Mouse (Mus musculus): ENCODE results near the gene Wipi1.

Wipi1 gene

GRCm38 (mm10) chr11:109584843-109585713 is 26.7 kb downstream of the Wipi1 start:
- in situ Hi-C loops (cut with MseI, MboI), result loop anchor here (5.0 to 25.0 kb wide), 4 partner anchors 138 to 343 kb away; no protein-coding TSS in a partner anchor

DNA sequence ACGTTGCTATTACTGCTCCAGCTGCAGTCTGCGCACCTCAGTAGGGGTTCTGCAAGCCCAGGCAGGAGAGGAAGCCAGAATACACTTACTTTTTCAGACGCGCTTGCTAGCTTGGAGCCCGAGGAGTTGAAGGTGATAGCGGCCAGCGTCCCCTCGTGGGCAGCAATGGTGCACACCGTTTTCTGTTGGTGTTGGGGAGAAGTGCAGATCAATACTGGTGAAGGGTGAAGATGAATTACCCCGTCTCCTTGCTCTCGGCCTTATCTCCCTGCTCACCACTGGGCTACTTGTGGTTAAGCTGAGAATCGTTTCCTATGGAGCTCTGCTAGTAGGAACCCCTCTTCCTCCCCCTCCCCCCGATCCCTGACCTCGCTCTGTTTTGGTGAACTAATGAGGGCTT is 27.8 kb downstream of the Wipi1 start:
- in situ Hi-C loops (cut with MseI, MboI), result loop anchor here (5.0 to 25.0 kb wide), 3 partner anchors 137 to 272 kb away; no protein-coding TSS in a partner anchor

DNA sequence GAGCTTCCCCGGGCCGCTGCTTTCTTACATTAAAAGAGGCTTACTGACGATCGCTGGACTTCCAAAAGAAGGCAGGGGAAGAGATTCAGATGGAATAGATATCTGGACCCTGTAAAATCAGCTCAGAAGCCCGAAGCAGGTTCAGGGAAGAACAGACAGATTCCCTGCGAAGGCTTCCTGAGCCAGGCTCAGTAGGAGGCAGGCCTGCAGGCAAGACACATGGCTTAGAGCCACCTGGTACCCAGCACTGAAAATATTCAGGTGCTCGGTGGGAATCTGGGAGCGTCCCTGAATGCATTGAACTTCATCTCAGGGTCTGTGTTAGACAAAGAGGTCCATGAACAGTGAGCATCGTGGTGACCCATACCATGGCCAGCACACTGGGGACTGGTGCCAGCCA is 31.8 kb downstream of the Wipi1 start:
- in situ Hi-C loops (cut with MseI, MboI), result loop anchor here (5.0 to 25.0 kb wide), 3 partner anchors 133 to 268 kb away; no protein-coding TSS in a partner anchor

DNA sequence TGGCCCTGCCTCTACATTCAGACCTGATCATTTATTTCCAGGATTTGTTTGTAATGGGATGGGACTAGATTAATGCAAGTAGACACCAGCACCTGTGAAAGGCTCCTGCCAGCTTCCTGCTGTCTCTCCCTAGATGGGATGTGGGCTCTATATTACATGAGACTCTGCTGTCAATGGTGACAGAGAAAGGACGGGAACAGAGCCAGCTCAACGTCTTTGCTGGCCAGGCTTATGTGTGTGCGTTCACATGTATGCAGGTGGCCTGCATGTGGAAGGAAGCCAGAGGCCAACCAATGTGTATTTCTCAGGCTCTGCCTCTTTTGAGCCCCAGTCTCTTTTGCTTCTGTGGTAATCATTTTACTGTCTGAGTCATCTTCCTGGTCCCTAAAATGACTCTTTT is 33.2 kb downstream of the Wipi1 start:
- in situ Hi-C loops (cut with MseI, MboI), result loop anchor here (25.0 kb wide), 1 partner anchor 266 kb away; no protein-coding TSS in a partner anchor

GRCm38 (mm10) chr11:109575832-109576231 is 35.9 kb downstream of the Wipi1 start:
- in situ Hi-C loops (cut with MseI, MboI), result loop anchor here (25.0 kb wide), 1 partner anchor 264 kb away; no protein-coding TSS in a partner anchor

DNA sequence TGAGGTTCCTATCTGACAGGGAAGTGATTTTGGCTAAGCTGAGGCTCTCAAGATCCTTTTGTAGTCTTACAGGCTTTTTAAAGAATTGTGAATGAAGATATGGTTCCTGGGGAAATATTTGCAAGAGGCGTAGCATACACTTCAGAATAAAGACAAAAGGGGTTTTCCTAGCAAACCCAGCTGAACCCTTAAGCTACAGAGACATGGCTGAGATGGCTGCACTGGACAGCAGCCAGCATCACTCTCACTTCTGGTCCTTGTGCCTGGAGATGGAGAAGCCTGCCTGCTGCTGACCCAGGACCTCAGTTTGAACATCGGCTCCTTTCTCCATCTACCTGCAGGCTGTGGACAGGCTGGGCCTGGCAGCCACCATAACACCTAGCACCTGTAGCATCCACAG is 37.2 kb downstream of the Wipi1 start:
- in situ Hi-C loops (cut with MseI, MboI), result loop anchor here (25.0 kb wide), 1 partner anchor 262 kb away; no protein-coding TSS in a partner anchor

- in situ Hi-C loops (cut with MseI, MboI), result no loop called here
Measured at GRCm38 (mm10) chr11:109572051-109572450, 39.7 kb downstream of the Wipi1 start.

GRCm38 (mm10) chr11:109569809-109570208 is 42.0 kb downstream of the Wipi1 start:
- in situ Hi-C loops (cut with MseI, MboI), result no loop called here

DNA sequence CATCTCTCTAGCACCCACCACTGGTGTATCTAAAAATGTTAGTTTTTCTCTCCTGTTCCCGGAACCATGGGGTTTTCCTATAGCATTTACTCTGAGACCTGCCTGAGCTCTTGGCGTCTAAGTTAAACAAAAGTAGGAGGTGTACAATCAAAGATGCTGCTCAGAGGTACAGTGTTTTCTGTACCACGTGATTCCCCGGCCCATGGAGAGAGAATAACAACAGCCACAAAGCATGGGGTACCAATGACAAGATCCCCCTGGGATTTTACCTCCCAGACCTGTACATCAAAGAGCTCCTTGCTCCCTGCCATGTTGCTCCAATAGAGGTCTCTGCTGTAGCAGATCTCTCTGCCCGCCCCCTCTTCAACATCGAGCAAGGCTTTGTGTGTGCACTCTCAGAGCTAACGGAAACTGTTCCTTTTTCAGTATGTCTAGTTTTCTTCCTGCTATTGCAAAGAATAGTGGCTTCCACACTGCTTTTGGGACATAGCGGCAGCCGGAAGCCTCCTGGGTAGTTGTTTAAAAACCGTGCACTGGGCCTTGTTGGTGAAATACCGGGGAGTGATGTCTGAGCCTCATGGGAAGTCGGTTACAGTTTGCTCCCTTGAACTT is 42.7 kb downstream of the Wipi1 start:
- in situ Hi-C loops (cut with MseI, MboI), result no loop called here

DNA sequence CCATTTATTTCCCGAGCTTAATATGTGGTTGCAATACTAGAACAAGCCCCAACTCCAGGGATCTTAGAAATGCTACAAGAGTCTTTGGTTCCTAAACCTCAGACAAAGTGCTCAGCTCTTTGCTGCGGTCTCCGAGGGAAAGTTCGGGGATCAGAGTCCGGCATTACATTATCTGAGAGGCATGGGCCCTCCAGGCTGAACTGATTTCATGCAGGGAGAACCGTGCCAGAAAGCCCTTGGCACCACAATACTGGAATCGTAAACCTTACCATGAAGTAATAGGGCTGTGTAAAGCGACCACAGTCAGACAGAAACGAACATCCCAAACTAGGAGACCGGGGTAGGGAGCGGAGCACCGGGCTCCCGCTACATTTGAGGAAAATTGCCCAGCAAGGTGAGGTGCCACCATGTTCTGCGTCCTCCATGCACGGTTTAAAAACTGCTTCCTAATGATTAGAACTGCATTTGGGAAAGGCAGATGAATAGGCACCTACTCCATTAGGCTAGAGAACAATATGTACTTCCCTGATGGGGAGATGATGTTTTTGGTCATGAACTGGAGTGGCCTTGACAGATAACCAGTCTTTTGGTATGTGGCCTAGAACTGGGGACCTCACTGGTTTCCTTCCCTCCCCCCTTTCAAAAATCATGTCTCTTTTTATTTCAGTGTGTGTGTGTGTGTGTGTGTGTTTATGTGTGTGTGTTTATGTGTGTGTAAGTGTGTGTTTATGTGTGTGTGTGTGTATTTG is 47.1 kb downstream of the Wipi1 start:
- in situ Hi-C loops (cut with MseI, MboI), result no loop called here

- in situ Hi-C loops (cut with MseI, MboI), result no loop called here
Measured at GRCm38 (mm10) chr11:109563708-109564107, 48.1 kb downstream of the Wipi1 start.

- in situ Hi-C loops (cut with MseI, MboI), result no loop called here
Measured at GRCm38 (mm10) chr11:109561445-109561844, 50.3 kb downstream of the Wipi1 start.

- in situ Hi-C loops (cut with MseI, MboI), result no loop called here
Measured at GRCm38 (mm10) chr11:109560793-109561257, 50.9 kb downstream of the Wipi1 start.

DNA sequence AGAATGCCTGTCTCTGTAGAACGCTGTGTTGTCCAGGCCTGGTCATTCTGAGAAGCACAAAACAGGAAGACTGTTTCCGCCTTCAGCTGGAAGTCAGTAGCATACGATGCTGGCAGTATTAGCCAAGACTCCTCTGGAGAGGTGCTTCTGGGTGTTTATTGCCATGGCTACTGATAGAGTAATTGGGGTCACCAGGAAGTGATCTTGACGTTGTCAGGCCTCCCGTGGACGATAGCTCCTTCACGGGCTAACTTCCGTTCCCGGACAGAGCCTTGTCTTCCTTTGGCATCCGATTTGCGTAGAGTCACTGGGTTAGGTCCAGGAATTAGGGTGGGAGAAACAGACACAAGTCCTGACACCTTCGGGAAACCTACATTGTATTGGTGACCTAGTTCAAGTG is 52.5 kb downstream of the Wipi1 start:
- in situ Hi-C loops (cut with MseI, MboI), result no loop called here

DNA sequence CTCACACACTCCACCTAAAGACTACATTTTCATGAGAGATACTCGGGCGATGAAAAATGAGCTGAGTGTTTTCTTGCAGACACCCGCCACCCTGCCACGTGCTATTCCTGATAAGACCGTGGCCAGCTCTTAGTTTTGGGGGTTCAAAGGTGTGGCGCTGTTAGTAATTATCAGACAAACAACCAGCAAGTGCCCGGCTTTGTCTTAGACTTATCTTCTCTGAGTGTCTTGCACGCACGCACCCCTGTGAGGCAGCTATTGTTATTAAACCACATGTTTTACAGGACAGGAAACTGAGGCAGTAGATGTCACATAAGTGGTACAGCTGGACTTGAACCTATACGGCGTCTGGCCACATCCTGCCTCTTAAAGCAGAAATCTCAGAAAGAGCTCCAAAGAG is 54.3 kb downstream of the Wipi1 start:
- in situ Hi-C loops (cut with MseI, MboI), result no loop called here

GRCm38 (mm10) chr11:109556130-109556529 is 55.6 kb downstream of the Wipi1 start:
- in situ Hi-C loops (cut with MseI, MboI), result no loop called here

- in situ Hi-C loops (cut with MseI, MboI), result no loop called here
Measured at GRCm38 (mm10) chr11:109554443-109554842, 57.3 kb downstream of the Wipi1 start.

DNA sequence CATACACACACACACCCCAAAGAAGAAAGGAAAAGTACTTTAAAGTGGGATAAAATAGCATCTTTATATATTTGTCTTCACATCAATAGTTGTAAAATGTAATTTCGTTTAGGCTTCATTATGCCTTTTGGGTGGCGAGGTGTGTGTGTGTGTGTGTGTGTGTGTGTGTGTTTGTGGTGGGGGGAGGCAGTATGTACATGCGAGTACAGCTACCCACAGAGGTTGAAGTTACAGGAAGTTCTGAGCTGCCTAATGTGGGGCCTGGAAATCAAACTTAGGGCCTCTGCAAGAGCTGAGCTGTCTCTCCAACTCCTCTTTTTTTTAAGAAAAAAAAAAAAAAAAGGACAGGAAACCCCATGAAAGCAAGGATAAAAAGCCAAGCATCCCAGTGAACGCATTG is 57.8 kb downstream of the Wipi1 start:
- in situ Hi-C loops (cut with MseI, MboI), result no loop called here

GRCm38 (mm10) chr11:109549599-109550290 is 62.0 kb downstream of the Wipi1 start:
- in situ Hi-C loops (cut with MseI, MboI), result no loop called here

GRCm38 (mm10) chr11:109547652-109548051 is 64.1 kb downstream of the Wipi1 start:
- in situ Hi-C loops (cut with MseI, MboI), result no loop called here

GRCm38 (mm10) chr11:109546305-109547001 is 65.3 kb downstream of the Wipi1 start:
- in situ Hi-C loops (cut with MseI, MboI), result no loop called here

All from mouse trophoblast stem cell (cell line).